Mouse (Mus musculus) CH12.LX (cell line): ENCODE results near the gene Zfp184. TPM values are rescaled to one million over a fixed set of nuclear protein-coding genes. Genes with fewer than 3 reads are reported as not detected.

Experiments used
- DNase-seq: peaks from one replicate; pipeline ENCODE4 v3.0.0-alpha.2; 2013; ENCODE audit errors: extremely low read depth
- H3K27ac ChIP-seq: 2 replicates; pipeline ENCODE4 v1.5.1; 2012; ENCODE audit warnings: low read depth, mild to moderate bottlenecking, control low read depth, moderate library complexity; ENCODE audit not compliant: insufficient read depth
- H3K27me3 ChIP-seq: replicated peaks from 2 replicates; pipeline ENCODE3; 2012; ENCODE audit warnings: inconsistent platforms
- H3K36me3 ChIP-seq, 2 experiments: replicated peaks in 1 of 2; 2 replicates each; pipeline versions ENCODE3 to v1.6.1; 2012; ENCODE audit warnings: inconsistent platforms in 1 of 2, low read length in 1 of 2, mild to moderate bottlenecking in 1 of 2, mixed read lengths in 1 of 2, moderate library complexity in 1 of 2; ENCODE audit not compliant: control insufficient read depth in 1 of 2, insufficient read depth in 1 of 2
- H3K4me1 ChIP-seq, 2 experiments: 2 replicates each; pipeline ENCODE4 v1.6.1; 2012; ENCODE audit warnings: inconsistent platforms in 1 of 2, moderate library complexity in 1 of 2; ENCODE audit not compliant: insufficient read depth in 2 of 2, control insufficient read depth in 1 of 2
- H3K4me2 ChIP-seq: 2 replicates; pipeline ENCODE4 v1.6.1; 2012; ENCODE audit warnings: low read depth, mild to moderate bottlenecking, control low read depth; ENCODE audit not compliant: poor library complexity, insufficient read depth, severe bottlenecking
- H3K4me3 ChIP-seq, 3 experiments: fragments of 150-350 bp in 1 of 3; sonication (generic) in 1 of 3; replicated peaks in 1 of 3; 2 replicates each; pipeline versions ENCODE3 to v1.5.1; 2011 to 2012; ENCODE audit warnings: low read depth in 2 of 3, low read length in 2 of 3, mild to moderate bottlenecking in 2 of 3, moderate library complexity in 2 of 3, control low read depth in 1 of 3, improper control_type of control experiment in 1 of 3, inconsistent platforms in 1 of 3, mixed read lengths in 1 of 3; ENCODE audit not compliant: poor library complexity in 1 of 3
- H3K79me2 ChIP-seq: replicated peaks from 2 replicates; pipeline ENCODE4 v1.6.1; 2012; ENCODE audit warnings: mild to moderate bottlenecking, moderate library complexity; ENCODE audit not compliant: control insufficient read depth, poor library complexity, insufficient read depth, severe bottlenecking; ENCODE audit errors: extremely low read depth
- H3K9ac ChIP-seq: 2 replicates; pipeline ENCODE4 v1.6.1; 2012; ENCODE audit warnings: low read depth, mild to moderate bottlenecking, control low read depth, moderate library complexity; ENCODE audit not compliant: insufficient read depth
- H3K9me3 ChIP-seq: replicated peaks from 2 replicates; pipeline ENCODE3; 2012; ENCODE audit warnings: low read length, inconsistent platforms, mixed read lengths
- BHLHE40 ChIP-seq: IDR thresholded peaks from 2 replicates; pipeline ENCODE4 v1.6.1; 2011; ENCODE audit warnings: mild to moderate bottlenecking, low read depth, low read length, improper control_type of control experiment
- CHD2 ChIP-seq: IDR thresholded peaks from 2 replicates; pipeline ENCODE4 v1.6.1; 2011; ENCODE audit warnings: low read length, improper control_type of control experiment
- CTCF ChIP-seq, 2 experiments: IDR thresholded peaks in 1 of 2; conservative IDR thresholded peaks in 1 of 2; 2 replicates each; pipeline ENCODE4 v1.5.1; 2011 to 2012; ENCODE audit warnings: low read depth in 2 of 2, low read length in 2 of 2, improper control_type of control experiment in 1 of 2, inconsistent platforms in 1 of 2, mild to moderate bottlenecking in 1 of 2, moderate library complexity in 1 of 2
- ETS1 ChIP-seq: conservative IDR thresholded peaks from 2 replicates; pipeline ENCODE4 v1.6.1; 2012; ENCODE audit warnings: low read depth, mild to moderate bottlenecking, inconsistent platforms, low read length, improper control_type of control experiment, moderate library complexity
- GABPA ChIP-seq: IDR thresholded peaks from 2 replicates; pipeline ENCODE4 v1.6.1; 2012; ENCODE audit warnings: low read depth, low read length, improper control_type of control experiment, inconsistent platforms; ENCODE audit not compliant: insufficient replicate concordance
- HCFC1 ChIP-seq: IDR thresholded peaks from 2 replicates; pipeline ENCODE4 v1.6.1; 2012; ENCODE audit warnings: low read depth, mild to moderate bottlenecking, inconsistent platforms, low read length, improper control_type of control experiment
- IRF4 ChIP-seq: IDR thresholded peaks from 2 replicates; pipeline ENCODE4 v1.6.1; 2014; ENCODE audit warnings: low read depth, mild to moderate bottlenecking, inconsistent platforms, low read length, improper control_type of control experiment
- KAT2A ChIP-seq: IDR thresholded peaks from 2 replicates; pipeline ENCODE4 v1.6.1; 2012; ENCODE audit warnings: low read length, improper control_type of control experiment, inconsistent platforms; ENCODE audit not compliant: insufficient replicate concordance
- MAFK ChIP-seq: IDR thresholded peaks from 2 replicates; pipeline ENCODE4 v1.6.1; 2011; ENCODE audit warnings: low read length, improper control_type of control experiment; ENCODE audit not compliant: insufficient replicate concordance
- MAX ChIP-seq: IDR thresholded peaks from 2 replicates; pipeline ENCODE4 v1.6.1; 2011; ENCODE audit warnings: low read length, improper control_type of control experiment
- MAZ ChIP-seq: IDR thresholded peaks from 2 replicates; pipeline ENCODE4 v1.6.1; 2012; ENCODE audit warnings: low read depth, mild to moderate bottlenecking, inconsistent platforms, low read length, improper control_type of control experiment, moderate library complexity
- MYC ChIP-seq: IDR thresholded peaks from 2 replicates; pipeline ENCODE4 v1.6.1; 2011; ENCODE audit warnings: low read depth, mild to moderate bottlenecking, improper control_type of control experiment, low read length
- NRF1 ChIP-seq: IDR thresholded peaks from 2 replicates; pipeline ENCODE4 v1.6.1; 2014; ENCODE audit warnings: low read depth, mild to moderate bottlenecking, inconsistent platforms, low read length, improper control_type of control experiment, moderate library complexity
- POLR2AphosphoS2 ChIP-seq: IDR thresholded peaks from 2 replicates; pipeline ENCODE4 v1.6.1; 2011; ENCODE audit warnings: low read depth, low read length, improper control_type of control experiment
- TBP ChIP-seq: conservative IDR thresholded peaks from 2 replicates; pipeline ENCODE4 v1.6.1; 2011; ENCODE audit warnings: low read depth, low read length, improper control_type of control experiment
- TCF12 ChIP-seq: IDR thresholded peaks from 2 replicates; pipeline ENCODE4 v1.6.1; 2014; ENCODE audit warnings: low read depth, mild to moderate bottlenecking, inconsistent platforms, low read length, improper control_type of control experiment
- UBTF ChIP-seq: IDR thresholded peaks from 2 replicates; pipeline ENCODE4 v1.6.1; 2012; ENCODE audit warnings: low read depth, mild to moderate bottlenecking, inconsistent platforms, low read length, improper control_type of control experiment, moderate library complexity
- USF2 ChIP-seq: conservative IDR thresholded peaks from 2 replicates; pipeline ENCODE4 v1.6.1; 2011; ENCODE audit warnings: low read depth, low read length, improper control_type of control experiment
- ZKSCAN1 ChIP-seq: IDR thresholded peaks from 2 replicates; pipeline ENCODE4 v1.6.1; 2012; ENCODE audit warnings: low read depth, inconsistent platforms, low read length, improper control_type of control experiment, borderline replicate concordance
- dilution Hi-C: fragments of 300-500 bp; cut with MboI; formaldehyde crosslinking; loops from 2 replicates; pipeline ENCODE4 v1.14.3; 2020; ENCODE audit warnings: low sequenced_read_pairs; ENCODE audit not compliant: extremely low pct_unique_long_range_greater_than_20kb, extremely low pct_ligation_motif_present
- in situ Hi-C: fragments of 300-500 bp; cut with MboI; formaldehyde crosslinking; loops from 3 replicates; pipeline ENCODE4 v1.14.3; 2019; ENCODE audit warnings: low sequenced_read_pairs, low pct_ligation_motif_present, low pct_unique_long_range_greater_than_20kb, mixed read lengths
- polyA plus RNA-seq: library from polyadenylated mRNA; unstranded; fragments of >175 nt; gene quantifications from 2 replicates; pipeline ENCODE4 v1.2.1, GENCODE M21; 2012; ENCODE audit warnings: low read depth; ENCODE audit not compliant: insufficient read length
- total RNA-seq, 2 experiments: library from RNA; depleted of rRNA; stranded (reverse); fragments of 300-350 nt in 1 of 2; fragments of >200 nt in 1 of 2; gene quantifications; 2 replicates each; pipeline ENCODE4 v1.2.3; 2012 to 2014

Gene Zfp184
- total and polyA plus RNA-seq, 3 experiments, result 0.79 to 3.1 (median 2.0) TPM

DNA sequence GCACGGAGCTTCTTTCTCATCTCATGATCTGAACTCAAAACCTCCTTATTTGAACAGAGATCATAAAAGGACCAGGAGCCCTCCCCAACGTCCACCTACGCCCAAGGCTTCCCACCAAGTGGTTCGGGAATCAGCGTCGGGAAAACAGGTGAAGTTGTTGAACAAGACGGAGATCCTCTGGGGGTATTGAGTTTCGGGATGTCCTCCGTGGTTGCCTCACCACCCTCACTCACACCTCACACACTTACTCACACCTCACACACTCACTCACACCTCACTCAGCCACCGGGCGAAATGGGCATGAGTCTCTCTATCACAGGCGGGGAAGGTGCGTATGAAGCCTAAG lies 51.9 kb downstream of the Zfp184 start:
- peak overlapping the region; percentile 56 for H3K9ac ChIP-seq
- H3K9me3 ChIP-seq, result no peaks in the 10 kb centered on the region
- no peak for DNase-seq
- no peaks in the 10 kb centered on the region for H3K36me3 ChIP-seq
- H3K4me3 ChIP-seq, result peak overlapping the region; percentile 48 to 67 (median 52)
- H3K27me3 ChIP-seq, result peaks cover 32% of the 10 kb centered on the region
- in situ Hi-C loops (no loop called here), dilution Hi-C loops (no loop called here)
- peak overlapping the region; percentile 74 for H3K4me2 ChIP-seq
- H3K79me2 ChIP-seq, result no peaks in the 10 kb centered on the region
- H3K27ac ChIP-seq, result no peak overlapping the region
- peaks cover 6 to 22% of the 10 kb centered on the region in 2 experiments for H3K4me1 ChIP-seq
- TF ChIP-seq BHLHE40 (no peak), ZKSCAN1 (no peak), IRF4 (no peak), UBTF (no peak)

DNA sequence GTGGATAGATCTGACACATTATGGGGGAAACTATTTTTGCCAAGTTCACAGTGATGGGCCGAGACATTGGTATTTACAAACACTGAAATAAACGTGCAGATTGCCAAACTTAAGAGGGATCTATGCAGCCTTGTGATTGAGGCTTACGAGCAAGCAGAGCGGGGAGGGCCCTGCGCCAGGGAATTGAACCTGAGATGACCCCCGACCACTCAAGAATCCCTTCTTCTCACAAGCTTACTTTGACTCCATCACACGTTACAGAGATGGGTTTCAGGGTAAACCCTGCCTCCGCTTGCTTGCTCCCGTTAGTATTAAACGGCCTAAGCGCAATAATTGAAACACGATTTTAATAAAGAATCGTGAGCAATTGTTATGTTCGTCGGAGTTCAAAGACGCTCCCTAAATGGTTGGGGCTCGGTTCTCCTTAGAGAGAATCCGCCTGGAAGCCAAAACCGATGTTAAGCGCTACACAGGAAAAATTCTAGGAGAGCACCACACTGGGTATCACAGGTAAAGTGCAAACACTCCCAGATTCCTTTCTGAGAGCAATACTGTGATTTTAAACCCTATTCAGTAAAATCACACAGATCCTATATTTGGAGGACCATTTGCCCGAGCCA lies 52.4 kb downstream of the Zfp184 start:
- no peaks in the 10 kb centered on the region for H3K9me3 ChIP-seq
- no peak overlapping the region for H3K9ac ChIP-seq
- no peaks in the 10 kb centered on the region for H3K79me2 ChIP-seq
- dilution Hi-C loops, result no loop called here
- in situ Hi-C loops, result no loop called here
- H3K4me2 ChIP-seq, result peak overlapping the region; percentile 74
- peak overlapping the region in 2 of 3 experiments; percentile 52 to 67 for H3K4me3 ChIP-seq
- H3K27me3 ChIP-seq, result peaks cover 32% of the 10 kb centered on the region
- no peaks in the 10 kb centered on the region for H3K36me3 ChIP-seq
- TF ChIP-seq ETS1, result no peak
- no peak overlapping the region for H3K27ac ChIP-seq
- no peak for DNase-seq
- H3K4me1 ChIP-seq, result peaks cover 6 to 27% of the 10 kb centered on the region in 2 experiments

DNA sequence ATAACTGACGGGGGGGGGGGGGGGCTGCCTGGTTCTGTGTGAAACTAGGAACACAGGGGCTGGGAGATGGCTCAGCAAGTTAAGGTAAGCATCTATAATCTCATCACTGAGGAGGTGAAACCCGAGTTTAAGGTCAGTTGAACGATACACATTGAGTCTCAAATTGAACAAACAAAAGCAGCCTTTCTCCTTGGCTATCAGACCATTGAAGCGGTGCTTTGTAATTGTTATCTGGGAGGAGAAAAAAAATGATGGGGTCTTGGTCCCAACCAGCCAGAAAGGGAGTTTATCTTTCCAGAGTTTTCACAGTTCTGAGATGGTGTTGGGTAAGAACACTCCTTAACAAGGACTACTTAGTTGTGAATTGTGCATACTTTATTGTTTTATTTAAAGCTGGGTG lies 52.9 kb downstream of the Zfp184 start:
- no peaks in the 10 kb centered on the region for H3K36me3 ChIP-seq
- no peak overlapping the region for H3K9ac ChIP-seq
- TF ChIP-seq KAT2A, result no peak
- no peak for TF ChIP-seq MAFK
- TF ChIP-seq MAX, result no peak
- TF ChIP-seq POLR2AphosphoS2, result no peak
- TF ChIP-seq TCF12, result no peak
- no peak for TF ChIP-seq CHD2
- TF ChIP-seq HCFC1, result no peak
- TF ChIP-seq MYC, result no peak
- no peak for TF ChIP-seq ZKSCAN1
- TF ChIP-seq USF2, result no peak
- no peak for TF ChIP-seq CTCF (conservative IDR thresholded peaks at IDR 0.05 in 1 of 2, IDR thresholded peaks at IDR 0.05 in 1 of 2; ENCODE audit: low read depth in 2 of 2, low read length in 2 of 2)
- no peak for TF ChIP-seq NRF1
- no peak for TF ChIP-seq GABPA
- no peak for TF ChIP-seq MAZ
- TF ChIP-seq TBP, result no peak
- in situ Hi-C loops (no loop called here), dilution Hi-C loops (no loop called here)
- H3K79me2 ChIP-seq, result no peaks in the 10 kb centered on the region
- no peak overlapping the region for H3K4me3 ChIP-seq
- no peaks in the 10 kb centered on the region for H3K9me3 ChIP-seq
- H3K27ac ChIP-seq, result no peak overlapping the region
- H3K4me1 ChIP-seq, result peaks cover 6 to 31% of the 10 kb centered on the region in 2 experiments
- DNase-seq, result no peak
- H3K27me3 ChIP-seq, result peaks cover 35% of the 10 kb centered on the region
- H3K4me2 ChIP-seq, result no peak overlapping the region; the same call in 1 of the 2 replicates
